Mouse (Mus musculus): ENCODE data around the gene Bloc1s2. TPM values are rescaled to one million over a fixed set of nuclear protein-coding genes. Genes with fewer than 3 reads are reported as not detected.

Gene Bloc1s2
- total and polyA plus RNA-seq, 3 experiments, result 92.4 to 115 (median 96.3) TPM

DNA sequence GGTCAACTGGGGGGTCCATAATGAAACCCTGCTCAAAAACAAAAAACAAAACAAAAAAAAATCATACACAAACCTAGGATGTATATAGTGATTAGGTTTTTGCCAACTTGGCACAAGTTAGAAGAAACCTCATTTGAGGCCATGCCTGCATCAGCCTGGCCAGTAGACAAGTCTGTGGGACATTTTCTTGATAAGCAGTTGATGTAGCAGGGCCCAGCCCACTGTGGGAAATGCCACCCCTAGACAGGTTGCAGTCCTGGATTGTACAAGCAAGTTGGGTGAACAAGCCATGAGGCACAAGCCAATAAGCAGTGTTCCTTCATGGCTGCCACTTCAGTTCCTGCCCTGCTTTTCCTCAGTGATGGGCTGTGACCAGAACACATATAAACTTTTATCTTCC, 45.4 kb downstream of the Bloc1s2 start (continued):
- TF ChIP-seq EP300 (IDR thresholded peaks at IDR 0.05; ENCODE audit: low read length), result no peak
- TF ChIP-seq RCOR1 (conservative IDR thresholded peaks at IDR 0.05; ENCODE audit: low read depth, low read length), result no peak

Other genes starting within 250 kb of the Bloc1s2 start
- 2.3 and 2.6 TPM in 2 replicates for gene Dnmbp, start 206.3 kb downstream of the Bloc1s2 start, total RNA-seq (2012; rRNA removed)
- 1.8 and 1.9 TPM in 2 replicates for gene Dnmbp, start 206.3 kb downstream of the Bloc1s2 start, total RNA-seq (2014; rRNA removed)
- gene Dnmbp, start 206.3 kb downstream of the Bloc1s2 start, polyA plus RNA-seq (2012; ENCODE audit: insufficient read length, low read depth), result 4.7 and 5.4 TPM in 2 replicates
- gene Cpn1, start 159.9 kb downstream of the Bloc1s2 start, total RNA-seq (2012; rRNA removed), result 0.13 and 0.17 TPM in 2 replicates
- gene Cpn1, start 159.9 kb downstream of the Bloc1s2 start, total RNA-seq (2014; rRNA removed), result 0.34 and 0.45 TPM in 2 replicates
- 0.83 and 1.0 TPM in 2 replicates for gene Cpn1, start 159.9 kb downstream of the Bloc1s2 start, polyA plus RNA-seq (2012; ENCODE audit: insufficient read length, low read depth)
- not detected in 2 replicates for gene Cyp2c23, start 117.2 kb downstream of the Bloc1s2 start, total RNA-seq (2012; rRNA removed)
- 0.13 TPM in 1 of 2 replicates, not detected in the other for gene Cyp2c23, start 117.2 kb downstream of the Bloc1s2 start, total RNA-seq (2014; rRNA removed)
- 0.11 and 0.12 TPM in 2 replicates for gene Cyp2c23, start 117.2 kb downstream of the Bloc1s2 start, polyA plus RNA-seq (2012; ENCODE audit: insufficient read length, low read depth)
- 9.3 and 9.7 TPM in 2 replicates for gene Erlin1, start 76.7 kb downstream of the Bloc1s2 start, total RNA-seq (2012; rRNA removed)
- 26.6 TPM in 2 replicates for gene Erlin1, start 76.7 kb downstream of the Bloc1s2 start, total RNA-seq (2014; rRNA removed)
- 22.7 and 25.9 TPM in 2 replicates for gene Erlin1, start 76.7 kb downstream of the Bloc1s2 start, polyA plus RNA-seq (2012; ENCODE audit: insufficient read length, low read depth)
- gene Chuk, start 39.0 kb downstream of the Bloc1s2 start, total RNA-seq (2012; rRNA removed), result 36.4 and 36.9 TPM in 2 replicates
- gene Chuk, start 39.0 kb downstream of the Bloc1s2 start, total RNA-seq (2014; rRNA removed), result 82.4 and 102 TPM in 2 replicates
- gene Chuk, start 39.0 kb downstream of the Bloc1s2 start, polyA plus RNA-seq (2012; ENCODE audit: insufficient read length, low read depth), result 40.6 and 42.7 TPM in 2 replicates
- gene Cwf19l1, start 10.6 kb downstream of the Bloc1s2 start, total RNA-seq (2012; rRNA removed), result 11.0 and 15.2 TPM in 2 replicates
- 27.8 and 30.4 TPM in 2 replicates for gene Cwf19l1, start 10.6 kb downstream of the Bloc1s2 start, total RNA-seq (2014; rRNA removed)
- 45.0 and 45.9 TPM in 2 replicates for gene Cwf19l1, start 10.6 kb downstream of the Bloc1s2 start, polyA plus RNA-seq (2012; ENCODE audit: insufficient read length, low read depth)
- 0.04 TPM in 1 of 2 replicates, not detected in the other for gene Pkd2l1, start 46.0 kb upstream of the Bloc1s2 start, total RNA-seq (2012; rRNA removed)
- not detected in 2 replicates for gene Pkd2l1, start 46.0 kb upstream of the Bloc1s2 start, total RNA-seq (2014; rRNA removed)
- gene Pkd2l1, start 46.0 kb upstream of the Bloc1s2 start, polyA plus RNA-seq (2012; ENCODE audit: insufficient read length, low read depth), result 0.07 TPM in 2 replicates
- gene Scd3, start 56.8 kb upstream of the Bloc1s2 start, total RNA-seq (2012; rRNA removed), result 0.04 TPM in 1 of 2 replicates, not detected in the other
- gene Scd3, start 56.8 kb upstream of the Bloc1s2 start, total RNA-seq (2014; rRNA removed), result not detected in 2 replicates
- gene Scd3, start 56.8 kb upstream of the Bloc1s2 start, polyA plus RNA-seq (2012; ENCODE audit: insufficient read length, low read depth), result 0.11 TPM in 1 of 2 replicates, not detected in the other
- 204 and 212 TPM in 2 replicates for gene Scd2, start 147.2 kb upstream of the Bloc1s2 start, total RNA-seq (2012; rRNA removed)
- gene Scd2, start 147.2 kb upstream of the Bloc1s2 start, total RNA-seq (2014; rRNA removed), result 123 and 205 TPM in 2 replicates
- gene Scd2, start 147.2 kb upstream of the Bloc1s2 start, polyA plus RNA-seq (2012; ENCODE audit: insufficient read length, low read depth), result 274 and 408 TPM in 2 replicates
- 0.08 TPM in 1 of 2 replicates, not detected in the other for gene Scd4, start 186.6 kb upstream of the Bloc1s2 start, total RNA-seq (2012; rRNA removed)
- 0.18 TPM in 1 of 2 replicates, not detected in the other for gene Scd4, start 186.6 kb upstream of the Bloc1s2 start, total RNA-seq (2014; rRNA removed)
- 0.10 and 0.11 TPM in 2 replicates for gene Scd4, start 186.6 kb upstream of the Bloc1s2 start, polyA plus RNA-seq (2012; ENCODE audit: insufficient read length, low read depth)